Comparison of ENCODE assay signal across 9 mouse cellular contexts in genomic region chrX:14628267-14628901, GRCm38 (mm10).
A peak's percentile ranks its signal among the peaks of the same experiment; 100 is the strongest.
DNase-seq lines count a peak whose midpoint lies in the region; ATAC-seq and TF ChIP-seq lines count a peak whose summit lies in the region.
"Had no signal": no experiment of that assay in that cellular context is flagged by ENCODE, and none has a peak within 500 bp of the region (broad histone marks: within the 10 kb centered on the region; RNA-seq: fewer than 3 reads in every experiment).

No protein-coding gene starts in this region.

- no peak overlapping the region for H3K9ac ChIP-seq in hindbrain, embryonic 15.5 days
- H3K9ac ChIP-seq in lung, embryonic 16.5 days (ENCODE audit: low read length) = no peak overlapping the region
- H3K9ac ChIP-seq in stomach, embryonic 14.5 days (replicated peaks; ENCODE audit: low read depth, low read length) = no peak overlapping the region

- H3K27me3 ChIP-seq in Patski = peaks cover 6% of the 10 kb centered on the region
- no peaks in the 10 kb centered on the region for H3K27me3 ChIP-seq in hindbrain, embryonic 15.5 days
- H3K27me3 ChIP-seq in lung, embryonic 16.5 days (ENCODE audit: control insufficient read depth, insufficient read depth, low read depth, low read length) = no peaks in the 10 kb centered on the region
- H3K27me3 ChIP-seq in stomach, embryonic 14.5 days (ENCODE audit: control insufficient read depth, insufficient read depth, low read length) = no peaks in the 10 kb centered on the region

- no peak overlapping the region for H3K4me2 ChIP-seq in hindbrain, embryonic 15.5 days
- H3K4me2 ChIP-seq in lung, embryonic 16.5 days (ENCODE audit: low read depth, low read length) = peak overlapping the region; percentile 1; the same call in 1 of the 2 replicates
- H3K4me2 ChIP-seq in stomach, embryonic 14.5 days (replicated peaks; ENCODE audit: low read depth, low read length) = no peak overlapping the region

- H3K36me3 ChIP-seq in hindbrain, embryonic 15.5 days = no peaks in the 10 kb centered on the region
- H3K36me3 ChIP-seq in lung, embryonic 16.5 days (ENCODE audit: control insufficient read depth, insufficient read depth, low read length) = no peaks in the 10 kb centered on the region
- H3K36me3 ChIP-seq in stomach, embryonic 14.5 days (ENCODE audit: control insufficient read depth, insufficient read depth, low read length) = no peaks in the 10 kb centered on the region
- H3K36me3 ChIP-seq: G1E had no signal

- peak; percentile 98 for ATAC-seq in Patski
- ATAC-seq in hindbrain, embryonic 15.5 days (ENCODE audit: low FRiP score, low read depth) = peak; percentile 73; the same call in 1 of the 2 replicates
- ATAC-seq in lung, embryonic 16.5 days (ENCODE audit: low read depth) = peak; percentile 94
- ATAC-seq in stomach, embryonic 14.5 days (ENCODE audit: insufficient number of reproducible peaks, insufficient read depth, low FRiP score, low read depth) = peak; percentile 83; the same call in 1 of the 2 replicates

- in situ Hi-C loops in Patski (cut with MboI; ENCODE audit: low pct_unique_long_range_greater_than_20kb) = loop anchor here (25.0 kb wide), 1 partner anchor 916 kb away; no protein-coding TSS in a partner anchor

- peak; percentile 0 to 2 for DNase-seq in frontal cortex, adult 2 months (ENCODE audit: extremely low spot score in 1 of 2, low spot score in 1 of 2)
- DNase-seq in frontal cortex, postnatal 36 days (ENCODE audit: low spot score in 2 of 2) = no peak
- peak; percentile 71 for DNase-seq in Patski (ENCODE audit: low read depth, low spot score)
- DNase-seq in forelimb bud, embryonic 11.5 days (ENCODE audit: low read depth, low spot score) = peak; percentile 3
- no peak for DNase-seq in urinary bladder, postnatal 10 days (ENCODE audit: low spot score)

- 47% methylated on average over 10 of the region's 10 CpGs for WGBS in hindbrain, embryonic 15.5 days
- 25% methylated on average over 10 of the region's 10 CpGs for WGBS in lung, embryonic 16.5 days
- WGBS in stomach, embryonic 14.5 days = 29% methylated on average over 10 of the region's 10 CpGs

- H3K4me3 ChIP-seq in hindbrain, embryonic 15.5 days = no peak overlapping the region
- H3K4me3 ChIP-seq in lung, embryonic 16.5 days (ENCODE audit: low read length) = no peak overlapping the region
- no peak overlapping the region for H3K4me3 ChIP-seq in stomach, embryonic 14.5 days (ENCODE audit: low read depth, low read length)

- no peak overlapping the region for H3K27ac ChIP-seq in hindbrain, embryonic 15.5 days (replicated peaks)
- peak overlapping the region; percentile 86 for H3K27ac ChIP-seq in lung, embryonic 16.5 days (ENCODE audit: low read length)
- peak overlapping the region; percentile 48 for H3K27ac ChIP-seq in stomach, embryonic 14.5 days (ENCODE audit: low read length)

- CTCF ChIA-PET in Patski (lab: Charles Lee) = interaction anchor here (1.0 kb wide), 1 partner anchor 11 kb away, joined by 4 read pairs; no protein-coding TSS in a partner anchor

- no peaks in the 10 kb centered on the region for H3K9me3 ChIP-seq in hindbrain, embryonic 15.5 days
- H3K9me3 ChIP-seq in lung, embryonic 16.5 days (ENCODE audit: control insufficient read depth, low read length) = no peaks in the 10 kb centered on the region
- H3K9me3 ChIP-seq in stomach, embryonic 14.5 days (ENCODE audit: control insufficient read depth, low read depth, low read length) = no peaks in the 10 kb centered on the region
- H3K9me3 ChIP-seq: G1E had no signal

- H3K4me1 ChIP-seq in hindbrain, embryonic 15.5 days (replicated peaks) = no peaks in the 10 kb centered on the region
- no peaks in the 10 kb centered on the region for H3K4me1 ChIP-seq in lung, embryonic 16.5 days (replicated peaks; ENCODE audit: control insufficient read depth, insufficient read depth, low read length)
- no peaks in the 10 kb centered on the region for H3K4me1 ChIP-seq in stomach, embryonic 14.5 days (ENCODE audit: control insufficient read depth, insufficient read depth, low read length)

- POLR2A ChIA-PET in Patski (lab: Charles Lee) = no interaction called here

- no peak for TF ChIP-seq CTCF in Patski (IDR thresholded peaks at IDR 0.05)

Comparison
In these comparisons a context has a peak if more than half of its experiments do, and no peak if none do; other contexts are left out.
1. DNase-seq: peak in frontal cortex, adult 2 months (2 of 2), Patski (single experiment) and forelimb bud, embryonic 11.5 days (single experiment); none in frontal cortex, postnatal 36 days (0 of 2) and urinary bladder, postnatal 10 days (single experiment).
2. Peak in every context shown above with its lines, with median percentiles within 50 percentile points of each other: ATAC-seq.